Mouse (Mus musculus) kidney, postnatal 0 days (tissue): Measurements from ENCODE around the gene Olfr750. TPM values are rescaled to one million over a fixed set of nuclear protein-coding genes. Genes with fewer than 3 reads are reported as not detected.

Experiments
- ATAC-seq: fragments of 200-750 bp; cut with Nextera tagmentation; replicated peaks from 2 replicates; pipeline ENCODE4 v1.8.0; 2017; ENCODE audit warnings: low read depth, moderate number of reproducible peaks, moderate TSS enrichment, moderate library complexity; ENCODE audit not compliant: low FRiP score
- DNase-seq: peaks from one replicate; pipeline ENCODE4 v3.0.0-alpha.2; 2016; ENCODE audit warnings: low spot score
- H3K27ac ChIP-seq: fragments of 300-500 bp; sonication (generic); 2 replicates; pipeline ENCODE4 v1.5.1; 2014; ENCODE audit warnings: mild to moderate bottlenecking
- H3K27me3 ChIP-seq: fragments of 300-500 bp; sonication (generic); 2 replicates; pipeline ENCODE4 v1.6.1; 2014; ENCODE audit warnings: low read length, mixed read lengths; ENCODE audit not compliant: insufficient read depth
- H3K36me3 ChIP-seq: fragments of 300-500 bp; sonication (generic); 2 replicates; pipeline ENCODE4 v1.6.1; 2014; ENCODE audit warnings: low read length, mixed read lengths; ENCODE audit not compliant: insufficient read depth
- H3K4me1 ChIP-seq: fragments of 300-500 bp; sonication (generic); replicated peaks from 2 replicates; pipeline ENCODE4 v1.6.1; 2014; ENCODE audit warnings: antibody characterized with exemption, low read length, mixed read lengths; ENCODE audit not compliant: insufficient read depth
- H3K4me2 ChIP-seq: fragments of 300-500 bp; sonication (generic); 2 replicates; pipeline ENCODE4 v1.6.1; 2014; ENCODE audit warnings: mild to moderate bottlenecking, low read length, moderate library complexity, mixed read lengths
- H3K4me3 ChIP-seq: fragments of 300-500 bp; sonication (generic); replicated peaks from 2 replicates; pipeline ENCODE4 v1.5.1; 2014; ENCODE audit warnings: low read depth, low read length
- H3K9ac ChIP-seq: fragments of 300-500 bp; sonication (generic); 2 replicates; pipeline ENCODE4 v1.6.1; 2014; ENCODE audit warnings: low read depth, low read length
- H3K9me3 ChIP-seq: fragments of 300-500 bp; sonication (generic); replicated peaks from 2 replicates; pipeline ENCODE4 v1.6.1; 2016; ENCODE audit warnings: low read length, inconsistent platforms, mixed read lengths
- CTCF ChIP-seq: IDR thresholded peaks from 2 replicates; pipeline ENCODE4 v1.5.1; 2016; ENCODE audit warnings: antibody characterized with exemption, low read depth, mild to moderate bottlenecking, moderate library complexity
- WGBS: fragments of 180-500 bp; shearing (Covaris S2); extraction: QIAGEN DNeasy Blood & Tissue Kit; methylation state at CpG from one replicate; pipeline ENCODE4 v1.1.7; 2014; 5-methylcytosine and 5-hydroxymethylcytosine counted together
- polyA plus RNA-seq: library from polyadenylated mRNA; unstranded; fragments of >200 nt; fragmentation: Nextera tagmentation; extraction: Ambion mirVana; gene quantifications from 2 replicates; pipeline ENCODE4 v1.2.1, GENCODE M21; 2015

The Olfr750 gene
- not detected in 2 replicates for polyA plus RNA-seq

DNA sequence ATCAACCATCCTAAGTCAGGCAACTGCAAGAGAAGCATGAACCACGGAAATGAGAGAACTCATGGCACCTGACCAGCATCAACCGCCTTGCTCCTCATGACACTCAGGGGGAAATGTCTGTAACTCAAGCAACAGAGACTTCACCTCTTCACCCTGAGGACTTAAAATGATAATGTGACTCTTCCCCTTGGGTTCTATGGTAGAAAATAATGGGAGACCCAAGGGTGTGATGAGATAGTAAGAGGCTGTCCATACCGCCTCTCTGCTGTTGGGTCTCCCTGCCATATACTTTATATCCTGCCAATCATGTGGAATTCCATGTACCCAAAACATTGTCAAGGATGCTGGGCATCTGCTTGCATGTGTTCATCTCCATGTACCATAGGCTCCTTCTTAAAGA, at the start of gene Olfr750:
Gene Olfr750 (minus strand): TSS at position 101 of the 400 bp plus-strand sequence.
- Histone ChIP-seq H3K27ac (no peak within 1 kb of the TSS), H3K9ac (no peak within 1 kb of the TSS), H3K4me2 (no peak within 1 kb of the TSS), H3K4me1 (no peaks in the 10 kb centered on the region), H3K4me3 (no peak within 1 kb of the TSS), H3K27me3 (no peaks in the 10 kb centered on the region), H3K36me3 (no peaks in the 10 kb centered on the region), H3K9me3 (no peaks in the 10 kb centered on the region)
- TF ChIP-seq CTCF, result no peak
- ATAC-seq (no peak), DNase-seq (no peak)
- 84% methylated on average over 3 of the region's 3 CpGs for WGBS

DNA sequence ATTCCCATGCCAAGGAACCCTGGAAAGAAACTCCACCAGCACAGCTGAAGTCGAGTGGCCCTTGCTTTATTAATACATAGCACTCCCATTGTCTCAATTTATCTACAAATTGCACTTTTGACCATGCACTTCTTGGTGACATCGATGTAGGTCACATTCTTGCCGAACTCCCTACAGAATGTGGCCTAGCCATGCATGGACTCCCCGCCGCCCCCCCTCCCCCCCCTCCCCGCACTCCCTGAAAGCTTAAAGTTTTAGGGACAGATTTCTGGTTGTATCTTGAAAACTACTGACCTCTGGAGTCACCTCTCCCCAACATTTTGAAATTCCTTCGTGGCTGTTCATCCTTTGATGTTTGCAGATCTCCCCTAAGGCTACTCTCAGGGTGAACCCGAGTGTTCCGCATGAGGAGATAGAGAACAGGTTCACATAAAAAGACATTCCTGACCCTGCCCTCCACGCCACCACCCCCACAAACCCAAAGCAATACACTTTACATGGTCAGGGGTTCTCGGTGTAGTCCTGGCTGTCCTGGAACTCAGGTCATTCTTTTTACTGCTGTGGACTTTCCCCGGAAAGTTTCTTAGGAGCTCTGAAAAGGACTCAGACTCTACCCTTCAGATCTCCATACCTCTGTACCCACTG, 39.8 kb upstream of the Olfr750 start, which contains the start of gene Eddm3b:
Gene Eddm3b (plus strand): TSS at position 511 of the 645 bp plus-strand sequence.
- DNase-seq (peak; percentile 53), ATAC-seq (peak; percentile 71)
- no peak within 1 kb of the TSS for H3K4me2 ChIP-seq
- peak within 1 kb of the TSS; percentile 42; the same call in 1 of the 2 replicates for H3K27ac ChIP-seq
- H3K4me3 ChIP-seq, result no peak within 1 kb of the TSS
- H3K9me3 ChIP-seq, result no peaks in the 10 kb centered on the region
- H3K4me1 ChIP-seq, result no peaks in the 10 kb centered on the region
- no peaks in the 10 kb centered on the region for H3K27me3 ChIP-seq
- H3K9ac ChIP-seq, result no peak within 1 kb of the TSS
- 22% methylated on average over 12 of the region's 12 CpGs for WGBS
- H3K36me3 ChIP-seq, result no peaks in the 10 kb centered on the region
- TF ChIP-seq CTCF, result no peak

DNA sequence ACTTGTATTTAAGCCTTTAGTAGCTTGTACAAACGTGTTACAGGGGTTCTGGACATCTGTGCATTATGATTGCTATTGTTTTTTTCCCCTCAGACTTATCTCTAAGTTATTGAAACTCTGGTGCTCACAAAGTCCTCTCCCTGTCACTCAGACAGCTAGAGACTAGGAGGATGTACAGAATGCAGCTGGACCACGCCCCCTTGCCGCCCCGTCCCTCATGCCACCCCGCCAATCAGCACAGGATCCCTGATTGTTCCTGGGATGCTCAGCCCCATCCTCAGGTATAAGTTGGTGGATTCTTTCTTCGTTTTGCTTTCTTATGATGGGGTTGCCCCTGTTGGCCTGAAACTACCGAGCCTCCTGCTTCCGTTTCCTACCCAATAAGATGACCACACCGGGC, 39.2 kb upstream of the Olfr750 start:
- Histone ChIP-seq H3K27me3 (no peaks in the 10 kb centered on the region), H3K9ac (no peak overlapping the region), H3K9me3 (no peaks in the 10 kb centered on the region), H3K27ac (0 out of 2 replicates have a peak overlapping the region, but pooled peaks have one; percentile 13), H3K4me1 (no peaks in the 10 kb centered on the region), H3K36me3 (no peaks in the 10 kb centered on the region), H3K4me3 (no peak overlapping the region), H3K4me2 (no peak overlapping the region)
- DNase-seq (no peak), ATAC-seq (peak; percentile 17; the same call in 1 of the 2 replicates)
- 39% methylated on average over 9 of the region's 9 CpGs for WGBS
- TF ChIP-seq CTCF, result no peak

DNA sequence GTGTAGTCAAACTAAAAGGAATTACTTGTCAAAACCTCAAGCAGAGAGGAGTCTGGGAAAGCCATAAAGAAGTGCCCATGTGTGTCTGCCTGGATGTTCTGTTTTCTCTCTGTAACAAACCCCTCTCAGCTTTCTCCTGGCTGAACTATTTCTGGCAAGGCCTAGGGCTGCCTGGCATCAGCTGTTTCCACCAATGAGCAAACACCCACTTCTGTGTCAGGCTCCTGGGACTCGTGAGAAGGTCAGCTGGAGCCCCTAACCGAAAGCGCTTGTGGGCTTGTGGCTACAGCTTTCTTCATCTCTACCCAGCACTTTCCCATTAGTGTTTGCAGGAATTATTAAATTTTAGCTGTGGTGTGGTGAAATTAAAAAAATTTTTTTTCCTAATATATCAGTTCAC, 37.7 kb upstream of the Olfr750 start:
- 58% methylated on average over 3 of the region's 3 CpGs for WGBS
- TF ChIP-seq CTCF, result no peak
- H3K9me3 ChIP-seq, result no peaks in the 10 kb centered on the region
- DNase-seq (no peak), ATAC-seq (no peak)
- no peaks in the 10 kb centered on the region for H3K27me3 ChIP-seq
- H3K27ac ChIP-seq, result no peak overlapping the region
- H3K4me1 ChIP-seq, result no peaks in the 10 kb centered on the region
- H3K4me2 ChIP-seq, result no peak overlapping the region
- no peak overlapping the region for H3K9ac ChIP-seq
- H3K36me3 ChIP-seq, result no peaks in the 10 kb centered on the region
- no peak overlapping the region for H3K4me3 ChIP-seq

DNA sequence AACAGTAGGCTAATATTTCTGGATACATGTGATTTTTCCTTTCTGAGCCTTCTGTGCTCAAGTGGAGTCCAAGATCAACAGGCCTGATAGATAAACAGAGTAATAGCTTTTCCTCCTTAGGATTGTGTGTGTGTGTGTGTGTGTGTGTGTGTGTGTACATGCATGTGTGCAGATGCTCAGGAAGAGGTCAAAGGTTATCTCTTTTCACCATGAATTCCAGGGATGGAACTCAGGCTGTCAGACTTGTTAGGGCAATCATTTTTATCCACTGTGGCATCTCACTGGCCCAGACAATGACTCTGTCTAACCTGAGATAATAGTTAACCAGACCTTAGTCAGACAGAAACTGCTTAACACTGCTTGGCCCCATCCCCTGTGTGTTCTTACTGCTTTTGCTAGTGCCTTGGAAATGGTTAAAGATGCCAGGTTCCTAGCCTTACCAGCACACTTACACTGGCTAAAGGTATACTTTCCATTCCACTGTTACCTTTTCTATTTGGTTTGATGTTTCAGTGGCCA, 32.3 kb upstream of the Olfr750 start:
- Histone ChIP-seq H3K9me3 (no peaks in the 10 kb centered on the region), H3K4me3 (no peak overlapping the region), H3K4me2 (no peak overlapping the region), H3K4me1 (no peaks in the 10 kb centered on the region), H3K27me3 (no peaks in the 10 kb centered on the region), H3K36me3 (no peaks in the 10 kb centered on the region), H3K9ac (no peak overlapping the region), H3K27ac (no peak overlapping the region)
- ATAC-seq (no peak), DNase-seq (no peak)
- no peak for TF ChIP-seq CTCF

DNA sequence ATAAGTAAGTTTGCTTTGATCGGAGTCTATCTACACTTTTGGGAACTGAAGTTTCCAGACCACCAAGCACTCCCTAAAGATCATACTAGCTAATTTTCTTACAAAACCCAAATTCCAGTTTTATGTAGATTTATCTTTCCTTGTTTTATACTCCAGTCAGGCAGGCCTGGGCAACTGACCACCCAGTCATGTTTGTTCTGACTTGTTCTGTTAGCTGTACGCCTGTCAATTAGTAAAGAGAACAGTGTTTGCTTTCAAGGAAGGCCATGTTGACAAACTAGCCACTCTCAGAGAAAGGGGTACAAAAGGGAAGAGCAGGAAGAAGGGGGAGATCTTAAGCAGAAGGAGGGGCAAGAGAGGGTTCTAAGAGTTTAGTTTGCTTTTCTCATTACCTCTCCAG, 30.1 kb upstream of the Olfr750 start:
- WGBS, result 93% methylated on average over 2 of the region's 2 CpGs
- H3K36me3 ChIP-seq, result no peaks in the 10 kb centered on the region
- DNase-seq, result no peak
- no peak overlapping the region for H3K27ac ChIP-seq
- H3K27me3 ChIP-seq, result no peaks in the 10 kb centered on the region
- no peak for TF ChIP-seq CTCF
- no peaks in the 10 kb centered on the region for H3K4me1 ChIP-seq
- ATAC-seq, result no peak
- no peak overlapping the region for H3K4me3 ChIP-seq
- no peaks in the 10 kb centered on the region for H3K9me3 ChIP-seq
- H3K4me2 ChIP-seq, result no peak overlapping the region
- no peak overlapping the region for H3K9ac ChIP-seq
